In genomic region chr16:39048889-39049288, GRCm38 (mm10) we compare ENCODE assay signal across 8 mouse cellular contexts.
DNase-seq lines count a peak whose midpoint lies in the region; ATAC-seq and TF ChIP-seq lines count a peak whose summit lies in the region.

No protein-coding gene starts in this region.

- intact Hi-C loops in heart, postnatal 10 days (cut with DNase I) = no loop called here
- intact Hi-C loops in left cerebral cortex, postnatal 14 days (cut with DNase I) = loop anchor here (2.0 to 10.0 kb wide), 2 partner anchors 146 to 304 kb away; partner anchors contain the start of gene B4galt4

- H3K4me1 ChIP-seq in heart, embryonic 10.5 days = no peaks in the 10 kb centered on the region
- H3K4me1 ChIP-seq in forebrain, embryonic 11.5 days (replicated peaks; ENCODE audit: control insufficient read depth, insufficient read depth, low read length) = peaks cover 5% of the 10 kb centered on the region; the same call in 1 of the 2 replicates
- no peaks in the 10 kb centered on the region for H3K4me1 ChIP-seq in intestine, postnatal 0 days (replicated peaks; ENCODE audit: control insufficient read depth, insufficient read depth, low read length)

- H3K4me2 ChIP-seq in forebrain, embryonic 11.5 days (ENCODE audit: low read depth, low read length, severe bottlenecking) = no peak overlapping the region
- H3K4me2 ChIP-seq in intestine, postnatal 0 days (replicated peaks; ENCODE audit: low read depth) = no peak overlapping the region

- H3K27me3 ChIP-seq in heart, embryonic 10.5 days (ENCODE audit: insufficient read depth, poor library complexity, severe bottlenecking) = 0 out of 2 replicates have a peak, but pooled peaks cover 3% of the 10 kb centered on the region
- peaks cover 4% of the 10 kb centered on the region; the same call in 1 of the 2 replicates for H3K27me3 ChIP-seq in forebrain, embryonic 11.5 days (ENCODE audit: control insufficient read depth, insufficient read depth, low read length)
- no peaks in the 10 kb centered on the region for H3K27me3 ChIP-seq in intestine, postnatal 0 days (replicated peaks; ENCODE audit: control insufficient read depth, insufficient read depth, low read length)

- WGBS in heart, embryonic 10.5 days = 8% methylated on average over 4 of the region's 4 CpGs
- WGBS in forebrain, embryonic 11.5 days = 9% methylated on average over 4 of the region's 4 CpGs
- 4% methylated on average over 4 of the region's 4 CpGs for WGBS in intestine, postnatal 0 days

- H3K9ac ChIP-seq in forebrain, embryonic 11.5 days (ENCODE audit: low read length) = no peak overlapping the region
- H3K9ac ChIP-seq in intestine, postnatal 0 days (ENCODE audit: low read depth, low read length) = no peak overlapping the region

- H3K4me3 ChIP-seq in heart, embryonic 10.5 days = no peak overlapping the region
- H3K4me3 ChIP-seq in forebrain, embryonic 11.5 days (ENCODE audit: low read depth, low read length) = no peak overlapping the region
- no peak overlapping the region for H3K4me3 ChIP-seq in intestine, postnatal 0 days (ENCODE audit: low read depth, low read length)

- no peaks in the 10 kb centered on the region for H3K36me3 ChIP-seq in heart, embryonic 10.5 days
- H3K36me3 ChIP-seq in forebrain, embryonic 11.5 days (ENCODE audit: control insufficient read depth, insufficient read depth, low read length) = no peaks in the 10 kb centered on the region
- no peaks in the 10 kb centered on the region for H3K36me3 ChIP-seq in intestine, postnatal 0 days (ENCODE audit: control insufficient read depth, insufficient read depth)

- peak; percentile 86 for TF ChIP-seq CTCF in intestine, postnatal 0 days (IDR thresholded peaks at IDR 0.05; ENCODE audit: low read depth)

- ATAC-seq in forebrain, embryonic 11.5 days (replicated peaks; ENCODE audit: low FRiP score) = peak; percentile 73
- ATAC-seq in intestine, postnatal 0 days = no peak

- DNase-seq in heart, postnatal 10 days = peak; percentile 32 to 54
- no peak for DNase-seq in heart, embryonic 10.5 days (ENCODE audit: low spot score)
- DNase-seq in brain, adult 2 months (ENCODE audit: low read depth, low spot score) = peak; percentile 78
- peak; percentile 73 for DNase-seq in forebrain, embryonic 11.5 days (ENCODE audit: low spot score)
- DNase-seq in left cerebral cortex, postnatal 14 days (ENCODE audit: low spot score in 2 of 2) = peak; percentile 55 to 67
- peak; percentile 39 for DNase-seq in neural tube, embryonic 10.5 days (ENCODE audit: extremely low spot score, low spot score)
- no peak for DNase-seq in c-Kit-positive CD71-positive TER-119-positive erythroid progenitor cells, embryonic 14.5 days (ENCODE audit: low spot score)

- no peak overlapping the region for H3K27ac ChIP-seq in heart, embryonic 10.5 days
- H3K27ac ChIP-seq in forebrain, embryonic 11.5 days (ENCODE audit: low read depth, low read length) = no peak overlapping the region
- no peak overlapping the region for H3K27ac ChIP-seq in intestine, postnatal 0 days (ENCODE audit: low read depth, low read length)

- H3K9me3 ChIP-seq in heart, embryonic 10.5 days = no peaks in the 10 kb centered on the region
- H3K9me3 ChIP-seq in forebrain, embryonic 11.5 days (ENCODE audit: control insufficient read depth, low read length) = no peaks in the 10 kb centered on the region
- H3K9me3 ChIP-seq in intestine, postnatal 0 days (ENCODE audit: control insufficient read depth) = no peaks in the 10 kb centered on the region

Comparison
In these comparisons a context has a peak if more than half of its experiments do, and no peak if none do; other contexts are left out.
1. DNase-seq: peak in heart, postnatal 10 days (2 of 2), brain, adult 2 months (single experiment), forebrain, embryonic 11.5 days (single experiment), left cerebral cortex, postnatal 14 days (2 of 2) and neural tube, embryonic 10.5 days (single experiment); none in heart, embryonic 10.5 days (single experiment) and c-Kit-positive CD71-positive TER-119-positive erythroid progenitor cells, embryonic 14.5 days (single experiment).